Mouse (Mus musculus): ENCODE results near the gene Brpf3. TPM values are rescaled to one million over a fixed set of nuclear protein-coding genes. Genes with fewer than 3 reads are reported as not detected.

Brpf3 gene
- total and polyA plus RNA-seq, 2 experiments: 4.4 to 18.9 TPM

DNA sequence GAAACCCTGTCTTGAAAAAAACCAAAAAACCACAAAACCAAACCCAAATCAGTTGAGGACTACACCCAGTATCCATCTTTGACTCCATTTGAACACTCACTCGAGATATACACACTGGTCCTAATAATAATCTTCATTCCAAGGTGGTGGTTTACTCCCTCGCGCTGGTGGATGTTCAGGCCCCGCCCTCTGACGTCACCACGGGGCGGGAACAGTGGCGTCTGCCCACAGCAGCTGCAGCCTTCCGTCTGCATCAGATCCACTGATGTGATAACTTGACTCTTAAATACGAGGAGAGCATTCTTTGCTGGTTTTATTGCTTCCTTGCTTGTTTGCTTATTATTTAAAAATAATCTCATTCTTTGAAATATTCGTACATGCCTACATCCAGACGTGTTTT, 81.4 kb downstream of the Brpf3 start:
- 9% methylated on average over 12 of the region's 12 CpGs for WGBS
- H3K27ac ChIP-seq (replicated peaks; ENCODE audit: insufficient read depth, low read depth, low read length): no peak overlapping the region
- no peak for DNase-seq (ENCODE audit: extremely low read depth, low read depth, low spot score)
- H3K27me3 ChIP-seq (ENCODE audit: control insufficient read depth, insufficient read depth, low read length): no peaks in the 10 kb centered on the region
- TF ChIP-seq POLR2A (IDR thresholded peaks at IDR 0.05; ENCODE audit: extremely low read depth, insufficient read depth, low read length): no peak
- no peak for TF ChIP-seq CTCF (IDR thresholded peaks at IDR 0.05; ENCODE audit: low read depth, low read length)
- H3K4me1 ChIP-seq (ENCODE audit: control insufficient read depth, insufficient read depth, low read length): peaks cover 5% of the 10 kb centered on the region
- H3K79me2 ChIP-seq (ENCODE audit: control insufficient read depth, insufficient read depth, low read length): no peaks in the 10 kb centered on the region
- no peak overlapping the region for H3K9ac ChIP-seq (ENCODE audit: low read depth, low read length)
- no peaks in the 10 kb centered on the region for H3K36me3 ChIP-seq (ENCODE audit: control insufficient read depth, insufficient read depth, low read length)
- H3K4me3 ChIP-seq (ENCODE audit: insufficient read depth, low read depth, low read length): no peak overlapping the region

DNA sequence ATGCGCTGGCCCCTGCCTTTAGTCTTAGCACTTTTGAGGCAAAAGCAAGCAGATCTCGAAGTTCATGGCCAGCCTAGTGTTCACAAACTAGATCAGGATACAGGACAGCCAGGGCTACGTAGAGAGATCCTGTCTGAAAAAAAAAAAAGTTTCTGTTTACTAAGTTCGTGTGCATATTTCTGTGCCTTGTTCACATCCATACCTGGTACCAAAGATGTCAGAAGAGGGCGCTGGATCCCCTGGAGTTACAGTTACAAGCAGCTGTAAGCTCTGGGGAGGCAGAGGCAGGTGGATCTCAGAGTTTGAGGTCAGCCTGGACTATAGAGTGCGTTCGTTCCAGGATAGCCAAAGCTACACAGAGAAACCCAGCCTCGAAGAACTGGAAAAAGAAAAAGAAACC, 81.9 kb downstream of the Brpf3 start:
- peaks cover 5% of the 10 kb centered on the region for H3K4me1 ChIP-seq (ENCODE audit: control insufficient read depth, insufficient read depth, low read length)
- no peak overlapping the region for H3K27ac ChIP-seq (replicated peaks; ENCODE audit: insufficient read depth, low read depth, low read length)
- H3K4me3 ChIP-seq (ENCODE audit: insufficient read depth, low read depth, low read length): no peak overlapping the region
- WGBS: 39% methylated on average over 8 of the region's 8 CpGs
- H3K36me3 ChIP-seq (ENCODE audit: control insufficient read depth, insufficient read depth, low read length): no peaks in the 10 kb centered on the region
- no peaks in the 10 kb centered on the region for H3K79me2 ChIP-seq (ENCODE audit: control insufficient read depth, insufficient read depth, low read length)
- TF ChIP-seq POLR2A (IDR thresholded peaks at IDR 0.05; ENCODE audit: extremely low read depth, insufficient read depth, low read length): no peak
- 0 out of 2 replicates have a peak, but pooled peaks have one; percentile 14 for TF ChIP-seq CTCF (IDR thresholded peaks at IDR 0.05; ENCODE audit: low read depth, low read length)
- H3K9ac ChIP-seq (ENCODE audit: low read depth, low read length): no peak overlapping the region
- DNase-seq (ENCODE audit: extremely low read depth, low read depth, low spot score): peak; percentile 50
- no peaks in the 10 kb centered on the region for H3K27me3 ChIP-seq (ENCODE audit: control insufficient read depth, insufficient read depth, low read length)

DNA sequence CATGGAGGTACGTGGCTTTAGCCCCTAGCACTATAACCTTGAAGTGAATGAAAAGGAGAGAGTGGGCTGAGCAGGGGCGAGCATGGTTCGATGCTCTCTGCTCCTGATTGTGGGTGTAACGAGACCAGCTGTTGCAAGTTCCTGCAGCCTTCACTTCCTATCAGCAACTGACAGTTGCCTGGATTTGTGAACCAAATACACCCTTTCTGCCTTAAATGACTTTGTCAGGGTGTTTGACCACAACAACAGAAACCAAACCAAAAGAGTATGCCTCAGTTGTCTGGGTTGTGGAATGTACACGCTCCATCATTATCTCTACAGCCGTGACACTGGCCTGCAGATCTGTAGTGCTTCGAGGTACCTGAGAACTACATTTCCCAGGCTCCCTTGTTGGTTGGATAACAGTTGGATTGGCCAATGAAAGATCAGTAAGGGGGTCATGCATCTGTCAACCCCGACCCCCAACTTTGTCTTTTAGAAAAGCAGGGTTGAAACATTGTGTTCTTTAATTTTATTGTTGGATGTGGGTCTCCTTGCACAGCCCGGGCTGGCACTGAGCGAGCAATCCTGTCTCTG, 83.1 kb downstream of the Brpf3 start:
- Histone ChIP-seq H3K4me3 (ENCODE audit: insufficient read depth, low read depth, low read length) (no peak overlapping the region), H3K4me1 (ENCODE audit: control insufficient read depth, insufficient read depth, low read length) (peaks cover 5% of the 10 kb centered on the region), H3K9ac (ENCODE audit: low read depth, low read length) (no peak overlapping the region), H3K27ac (replicated peaks; ENCODE audit: insufficient read depth, low read depth, low read length) (no peak overlapping the region), H3K79me2 (ENCODE audit: control insufficient read depth, insufficient read depth, low read length) (no peaks in the 10 kb centered on the region), H3K27me3 (ENCODE audit: control insufficient read depth, insufficient read depth, low read length) (no peaks in the 10 kb centered on the region), H3K36me3 (ENCODE audit: control insufficient read depth, insufficient read depth, low read length) (no peaks in the 10 kb centered on the region)
- WGBS: 68% methylated on average over 10 of the region's 10 CpGs
- no peak for DNase-seq (ENCODE audit: extremely low read depth, low read depth, low spot score)
- no peak for TF ChIP-seq POLR2A (IDR thresholded peaks at IDR 0.05; ENCODE audit: extremely low read depth, insufficient read depth, low read length)
- TF ChIP-seq CTCF (IDR thresholded peaks at IDR 0.05; ENCODE audit: low read depth, low read length): no peak

DNA sequence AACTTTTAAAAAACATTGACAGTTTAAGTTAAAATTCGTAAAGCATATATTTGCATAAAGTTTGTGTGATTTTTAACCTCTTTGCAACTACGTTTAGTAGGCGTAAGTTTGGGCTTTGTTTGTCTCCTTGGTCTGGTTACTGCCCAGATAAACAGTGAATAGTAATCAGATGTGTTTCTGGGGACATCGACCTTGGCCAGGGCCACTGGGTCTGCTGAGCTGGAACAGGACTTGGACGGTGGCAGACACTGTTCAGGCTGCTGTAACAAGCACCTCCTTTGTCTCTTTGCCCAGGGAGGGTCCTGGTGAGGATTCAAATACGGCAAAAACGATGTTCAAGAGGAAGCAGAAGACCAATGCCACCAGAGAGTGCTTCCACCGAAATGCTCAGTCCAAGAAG, 84.3 kb downstream of the Brpf3 start:
- H3K4me1 ChIP-seq (ENCODE audit: control insufficient read depth, insufficient read depth, low read length): peaks cover 5% of the 10 kb centered on the region
- peak; percentile 93 for DNase-seq (ENCODE audit: extremely low read depth, low read depth, low spot score)
- H3K27ac ChIP-seq (replicated peaks; ENCODE audit: insufficient read depth, low read depth, low read length): no peak overlapping the region; the same call in 1 of the 2 replicates
- H3K9ac ChIP-seq (ENCODE audit: low read depth, low read length): no peak overlapping the region
- no peak for TF ChIP-seq POLR2A (IDR thresholded peaks at IDR 0.05; ENCODE audit: extremely low read depth, insufficient read depth, low read length)
- no peak for TF ChIP-seq CTCF (IDR thresholded peaks at IDR 0.05; ENCODE audit: low read depth, low read length)
- no peaks in the 10 kb centered on the region for H3K36me3 ChIP-seq (ENCODE audit: control insufficient read depth, insufficient read depth, low read length)
- H3K27me3 ChIP-seq (ENCODE audit: control insufficient read depth, insufficient read depth, low read length): no peaks in the 10 kb centered on the region
- 27% methylated on average over 8 of the region's 8 CpGs for WGBS
- H3K4me3 ChIP-seq (ENCODE audit: insufficient read depth, low read depth, low read length): no peak overlapping the region
- H3K79me2 ChIP-seq (ENCODE audit: control insufficient read depth, insufficient read depth, low read length): no peaks in the 10 kb centered on the region

DNA sequence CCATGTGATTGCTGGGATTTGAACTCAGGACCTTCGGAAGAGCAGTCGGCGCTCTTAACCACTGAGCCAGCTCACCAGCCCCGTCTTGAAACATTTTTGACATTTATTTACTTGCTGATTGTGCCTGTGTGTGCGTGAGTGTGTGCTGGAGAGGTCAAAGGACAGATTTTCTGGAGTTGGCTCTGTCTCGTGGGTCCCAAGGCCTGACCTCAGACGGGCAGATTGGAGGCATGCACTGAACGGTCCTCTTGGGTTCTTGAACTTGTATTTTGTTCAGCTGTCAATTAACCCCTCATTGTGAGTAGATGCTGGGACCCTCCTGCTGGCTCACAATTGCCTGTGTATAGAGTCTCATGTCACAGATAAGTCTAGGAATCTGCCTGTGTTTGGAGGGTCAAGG, 85.4 kb downstream of the Brpf3 start:
- Histone ChIP-seq H3K4me1 (ENCODE audit: control insufficient read depth, insufficient read depth, low read length) (peaks cover 5% of the 10 kb centered on the region), H3K4me3 (ENCODE audit: insufficient read depth, low read depth, low read length) (no peak overlapping the region), H3K27ac (replicated peaks; ENCODE audit: insufficient read depth, low read depth, low read length) (no peak overlapping the region), H3K27me3 (ENCODE audit: control insufficient read depth, insufficient read depth, low read length) (no peaks in the 10 kb centered on the region), H3K36me3 (ENCODE audit: control insufficient read depth, insufficient read depth, low read length) (no peaks in the 10 kb centered on the region), H3K9ac (ENCODE audit: low read depth, low read length) (no peak overlapping the region), H3K79me2 (ENCODE audit: control insufficient read depth, insufficient read depth, low read length) (no peaks in the 10 kb centered on the region)
- TF ChIP-seq POLR2A (IDR thresholded peaks at IDR 0.05; ENCODE audit: extremely low read depth, insufficient read depth, low read length) (no peak), CTCF (IDR thresholded peaks at IDR 0.05; ENCODE audit: low read depth, low read length) (no peak)
- DNase-seq (ENCODE audit: extremely low read depth, low read depth, low spot score): peak; percentile 90
- 23% methylated on average over 8 of the region's 8 CpGs for WGBS

Other genes starting within 250 kb of the Brpf3 start
- gene Clps, start 240.3 kb upstream of the Brpf3 start, total RNA-seq (2014; rRNA removed): 9.5 and 70.1 TPM in 2 replicates
- 1.4 and 2.1 TPM in 2 replicates for gene Clps, start 240.3 kb upstream of the Brpf3 start, polyA plus RNA-seq (2012; rRNA removed)
- gene Lhfpl5, start 225.4 kb upstream of the Brpf3 start, total RNA-seq (2014; rRNA removed): not detected in 2 replicates
- not detected in 2 replicates for gene Lhfpl5, start 225.4 kb upstream of the Brpf3 start, polyA plus RNA-seq (2012; rRNA removed)
- gene Srpk1, start 178.4 kb upstream of the Brpf3 start, total RNA-seq (2014; rRNA removed): 12.9 and 13.7 TPM in 2 replicates
- 6.1 and 10.8 TPM in 2 replicates for gene Srpk1, start 178.4 kb upstream of the Brpf3 start, polyA plus RNA-seq (2012; rRNA removed)
- not detected in 2 replicates for gene Slc26a8, start 110.9 kb upstream of the Brpf3 start, total RNA-seq (2014; rRNA removed)
- 0.04 and 0.11 TPM in 2 replicates for gene Slc26a8, start 110.9 kb upstream of the Brpf3 start, polyA plus RNA-seq (2012; rRNA removed)
- 37.7 and 50.8 TPM in 2 replicates for gene Mapk14, start 109.8 kb upstream of the Brpf3 start, total RNA-seq (2014; rRNA removed)
- gene Mapk14, start 109.8 kb upstream of the Brpf3 start, polyA plus RNA-seq (2012; rRNA removed): 51.6 and 55.3 TPM in 2 replicates
- 2.3 and 2.8 TPM in 2 replicates for gene AC170998.1, start 75.0 kb upstream of the Brpf3 start, total RNA-seq (2014; rRNA removed)
- not detected in 2 replicates for gene AC170998.1, start 75.0 kb upstream of the Brpf3 start, polyA plus RNA-seq (2012; rRNA removed)
- gene Mapk13, start 31.8 kb upstream of the Brpf3 start, total RNA-seq (2014; rRNA removed): 0.20 and 0.65 TPM in 2 replicates
- 0.15 and 0.22 TPM in 2 replicates for gene Mapk13, start 31.8 kb upstream of the Brpf3 start, polyA plus RNA-seq (2012; rRNA removed)
- not detected in 2 replicates for gene Pnpla1, start 57.3 kb downstream of the Brpf3 start, total RNA-seq (2014; rRNA removed)
- gene Pnpla1, start 57.3 kb downstream of the Brpf3 start, polyA plus RNA-seq (2012; rRNA removed): not detected in 2 replicates
- 0.09 and 0.47 TPM in 2 replicates for gene 4930539E08Rik, start 114.2 kb downstream of the Brpf3 start, total RNA-seq (2014; rRNA removed)
- gene 4930539E08Rik, start 114.2 kb downstream of the Brpf3 start, polyA plus RNA-seq (2012; rRNA removed): 0.10 and 0.11 TPM in 2 replicates
- gene Pxt1, start 142.8 kb downstream of the Brpf3 start, total RNA-seq (2014; rRNA removed): not detected in 2 replicates
- not detected in 2 replicates for gene Pxt1, start 142.8 kb downstream of the Brpf3 start, polyA plus RNA-seq (2012; rRNA removed)
- gene Kctd20, start 150.9 kb downstream of the Brpf3 start, total RNA-seq (2014; rRNA removed): 22.3 and 24.0 TPM in 2 replicates
- 17.9 and 18.9 TPM in 2 replicates for gene Kctd20, start 150.9 kb downstream of the Brpf3 start, polyA plus RNA-seq (2012; rRNA removed)
- gene Stk38, start 206.9 kb downstream of the Brpf3 start, total RNA-seq (2014; rRNA removed): 45.8 and 52.2 TPM in 2 replicates
- 52.0 and 54.4 TPM in 2 replicates for gene Stk38, start 206.9 kb downstream of the Brpf3 start, polyA plus RNA-seq (2012; rRNA removed)
- 41.4 and 47.3 TPM in 2 replicates for gene Srsf3, start 231.5 kb downstream of the Brpf3 start, total RNA-seq (2014; rRNA removed)
- gene Srsf3, start 231.5 kb downstream of the Brpf3 start, polyA plus RNA-seq (2012; rRNA removed): 26.6 and 40.1 TPM in 2 replicates

Measured in liver, adult 2 months (tissue).